Mouse (Mus musculus) testis, adult 2 months (tissue): ENCODE data around the gene Clstn2.

ENCODE experiments used
- CTCF ChIP-seq: fragments of 200-500 bp; IDR thresholded peaks from 2 replicates; pipeline ENCODE4 v1.5.1; 2012; ENCODE audit warnings: low read depth, mild to moderate bottlenecking, inconsistent platforms, low read length, moderate library complexity; ENCODE audit not compliant: control insufficient read depth, insufficient read depth, insufficient replicate concordance
- POLR2A ChIP-seq: fragments of 200-500 bp; IDR thresholded peaks from 2 replicates; pipeline ENCODE4 v1.6.1; 2012; ENCODE audit warnings: low read depth, mild to moderate bottlenecking, inconsistent platforms, low read length, moderate library complexity; ENCODE audit not compliant: control insufficient read depth

- TF ChIP-seq CTCF: no peak
- no peak for TF ChIP-seq POLR2A
Measured at GRCm38 (mm10) chr9:98051343-98051742, 18.4 kb upstream of the Clstn2 start.
